Mouse (Mus musculus): Measurements from ENCODE around the gene Tbc1d2b.

DNA sequence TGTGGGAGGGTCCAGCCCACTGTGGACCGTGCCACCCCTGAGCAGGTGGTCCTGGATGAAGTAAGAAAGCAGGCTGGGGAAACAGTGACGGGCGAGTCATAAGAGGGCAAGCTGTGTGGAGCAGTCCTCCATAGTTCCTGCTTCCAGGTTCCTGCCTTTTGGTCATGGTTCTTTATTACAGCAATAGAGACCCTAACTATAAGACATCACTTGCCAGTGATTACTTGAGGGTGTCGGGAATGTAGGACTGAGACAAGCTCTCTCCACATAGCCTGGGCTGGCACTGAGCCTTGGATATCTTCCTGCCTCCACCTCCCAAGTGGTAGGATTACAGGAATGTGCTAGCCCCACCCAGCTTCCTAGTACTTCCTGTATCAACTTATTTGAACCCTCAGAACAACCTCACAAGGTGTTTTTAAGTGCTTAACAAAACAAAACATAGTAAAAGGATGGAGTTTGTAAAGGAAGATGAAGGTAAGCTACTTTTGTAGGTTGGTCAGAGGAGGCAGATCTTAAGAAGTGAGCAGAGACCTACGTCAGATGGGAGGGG is 1.0 kb upstream of the Tbc1d2b start:
- TF ChIP-seq CTCF (IDR thresholded peaks at IDR 0.05; ENCODE audit: borderline replicate concordance, insufficient read depth, low read depth, low read length): no peak
- TF ChIP-seq POLR2A (IDR thresholded peaks at IDR 0.05; ENCODE audit: borderline replicate concordance, insufficient read depth, low read length): no peak
